Mouse (Mus musculus) right cerebral cortex, adult 18-20 months (tissue): ENCODE data around the gene Prdx4.
"Not testable (repeated sequence)": the region's sequence is repeated elsewhere in the genome, so short reads cannot be mapped to it uniquely, and the experiment has no call there.

Source experiments
- DNase-seq: peaks from one replicate; pipeline ENCODE4 v3.0.0; 2022; ENCODE audit warnings: mixed read lengths

The Prdx4 gene

DNA sequence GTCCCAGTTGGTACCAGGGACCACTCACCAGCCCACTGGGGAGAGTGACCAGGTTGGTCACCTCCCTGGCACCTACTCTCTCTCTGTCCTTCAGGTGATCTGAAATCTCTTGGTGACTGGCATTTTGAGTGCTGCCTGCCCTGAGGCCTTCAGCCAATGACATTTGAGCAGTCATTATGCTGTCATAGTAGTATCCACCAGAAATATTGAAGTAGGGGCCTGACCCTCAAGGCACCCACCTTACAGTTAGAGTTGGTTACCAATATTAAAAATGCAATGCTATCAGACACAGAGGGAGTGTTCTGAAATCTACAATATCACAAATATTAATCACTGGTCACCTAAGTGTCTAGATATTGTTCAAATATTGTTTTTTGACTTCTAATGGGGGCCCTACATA, at the start of gene Prdx4:
Prdx4 (minus strand) TSS at position 101 of the 400 bp plus-strand sequence.
- DNase-seq, result no peak

- DNase-seq, result no peak
Observed at GRCm38 (mm10) chrX:155376538-155376937, 36.0 kb upstream of the Prdx4 start.

DNA sequence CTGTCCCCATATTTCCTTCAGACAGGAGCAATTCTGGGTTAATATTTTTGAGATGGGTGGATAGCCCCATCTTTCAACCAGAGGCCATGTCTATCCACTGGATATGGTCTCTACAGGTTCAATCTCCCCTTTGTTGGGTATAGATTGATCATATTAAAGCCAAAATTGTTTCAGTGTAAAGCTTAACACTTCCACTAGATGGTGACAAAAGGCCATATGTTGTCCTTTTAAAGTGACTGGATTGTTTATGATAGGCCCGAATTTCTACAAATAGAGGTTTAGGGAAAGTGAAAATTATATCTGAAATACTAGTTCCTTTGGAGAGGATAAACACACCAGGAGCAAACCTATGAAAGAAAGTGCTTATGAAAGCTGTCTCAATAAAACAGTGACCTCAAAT, 34.9 kb upstream of the Prdx4 start:
- DNase-seq, result no peak

GRCm38 (mm10) chrX:155370110-155370509, 29.6 kb upstream of the Prdx4 start:
- not testable (repeated sequence) for DNase-seq

GRCm38 (mm10) chrX:155365095-155365494, 24.5 kb upstream of the Prdx4 start:
- no peak for DNase-seq

DNA sequence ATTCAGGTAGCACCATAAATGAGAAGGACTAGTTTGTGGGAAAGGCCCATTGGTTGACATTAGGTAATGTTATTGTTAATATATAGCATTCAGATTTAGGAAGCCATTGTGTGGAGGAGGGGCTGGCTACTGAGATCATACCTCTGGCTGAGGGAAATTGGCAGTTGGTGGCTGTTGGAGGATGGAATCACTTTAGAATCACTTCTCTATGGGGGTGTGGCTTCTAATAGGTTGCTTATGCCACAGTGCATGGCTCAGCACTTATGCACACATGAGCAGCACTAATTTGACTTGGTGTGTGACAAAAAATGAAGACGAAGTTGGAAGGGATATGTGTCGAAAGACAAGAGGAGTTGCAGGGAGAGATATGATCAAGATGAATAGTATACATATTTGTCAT, 5.7 kb upstream of the Prdx4 start:
- DNase-seq, result no peak

- DNase-seq, result peak; percentile 71
Observed at GRCm38 (mm10) chrX:155337905-155338721, 2.4 kb downstream of the Prdx4 start.

- DNase-seq, result no peak
Observed at GRCm38 (mm10) chrX:155337567-155337904, 3.0 kb downstream of the Prdx4 start.

DNA sequence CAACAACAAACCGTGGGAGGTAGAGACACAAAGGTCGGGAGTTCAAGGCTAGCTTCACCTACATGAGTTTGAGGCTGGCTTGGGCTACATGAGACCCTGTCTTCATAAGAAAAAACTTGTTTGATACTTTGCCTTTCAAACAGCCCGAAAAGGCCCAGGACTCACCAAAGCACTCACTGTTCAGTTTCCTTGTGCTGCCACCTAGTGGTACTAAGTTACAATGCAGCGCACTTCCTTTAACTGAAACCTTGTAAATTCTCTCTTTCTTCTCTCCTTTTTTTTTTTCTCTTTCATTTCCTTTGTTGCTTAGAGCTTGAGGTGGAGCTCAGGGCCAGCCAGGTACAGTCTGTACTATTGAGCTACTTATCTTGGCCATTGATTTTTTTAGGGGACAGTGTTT, 22.5 kb downstream of the Prdx4 start:
- DNase-seq, result peak; percentile 12

GRCm38 (mm10) chrX:155306390-155306789, 34.2 kb downstream of the Prdx4 start:
- no peak for DNase-seq

GRCm38 (mm10) chrX:155280427-155281044, 60.0 kb downstream of the Prdx4 start:
- DNase-seq, result no peak

- no peak for DNase-seq
Observed at GRCm38 (mm10) chrX:155278483-155278882, 62.1 kb downstream of the Prdx4 start.
